Mouse (Mus musculus) heart, adult 2 months (tissue): ENCODE results near the gene Tulp4.

Experiments
- CTCF ChIP-seq: fragments of 200-600 bp; IDR thresholded peaks from 2 replicates; pipeline ENCODE4 v1.8.1; 2022; ENCODE audit warnings: antibody characterized with exemption, mild to moderate bottlenecking, moderate library complexity
- POLR2A ChIP-seq: fragments of 200-500 bp; IDR thresholded peaks from 2 replicates; pipeline ENCODE4 v1.6.1; 2011; ENCODE audit warnings: mild to moderate bottlenecking, low read depth, low read length, control low read depth; ENCODE audit not compliant: insufficient read depth

DNA sequence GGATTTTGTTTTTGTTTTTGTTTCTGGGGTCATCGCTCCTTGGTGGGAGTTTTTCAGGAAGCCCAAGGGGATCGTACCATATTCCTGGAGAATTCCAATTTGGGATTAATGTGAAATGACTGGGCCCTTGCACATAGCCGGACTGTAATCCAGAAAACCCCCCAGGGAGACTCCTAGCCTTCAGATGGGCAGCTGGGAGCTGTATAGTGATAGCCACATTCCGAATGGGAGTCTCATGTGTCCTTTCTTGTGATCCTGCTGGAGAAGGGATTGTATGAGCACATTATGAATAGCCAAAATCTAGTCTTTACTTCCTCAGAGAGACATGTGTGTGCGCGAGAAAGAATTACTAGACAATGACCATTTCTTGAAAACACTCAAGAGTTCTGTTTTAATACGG, 1.9 kb downstream of the Tulp4 start:
- no peak for TF ChIP-seq CTCF
- TF ChIP-seq POLR2A: no peak
